Mouse (Mus musculus): Measurements from ENCODE around the gene Nanp.
A peak's percentile ranks its signal among the peaks of the same experiment; 100 is the strongest.

Gene Nanp

DNA sequence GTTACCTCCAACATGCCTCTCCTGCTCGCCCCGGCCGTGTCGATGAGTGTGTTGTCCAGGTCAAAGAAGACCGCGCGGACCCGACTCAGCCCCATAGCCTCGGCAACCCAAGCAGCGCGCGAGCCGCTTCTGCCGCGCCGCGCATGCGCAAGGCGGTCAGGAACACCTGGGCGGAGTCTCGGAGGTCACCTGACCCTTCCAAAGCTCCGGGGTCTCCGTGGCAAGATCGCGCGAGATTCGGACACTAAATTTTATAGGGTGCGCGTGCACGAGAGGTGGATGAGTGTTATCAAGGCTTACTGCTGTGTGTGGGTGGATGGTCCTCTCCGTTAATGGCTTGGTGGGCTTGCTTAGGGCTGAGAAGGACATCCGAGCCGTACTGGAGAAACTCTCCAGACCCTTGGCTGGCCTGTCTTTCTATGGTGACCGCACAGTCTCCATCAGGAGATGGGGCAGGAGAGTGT, at the start of gene Nanp, which contains the start of gene Ninl:
TSS of gene Nanp (minus strand) at position 167 of the 464 bp plus-strand sequence.
TSS of gene Ninl (minus strand) at position 151 of the 464 bp plus-strand sequence.
- DNase-seq (ENCODE audit: low spot score in 2 of 2) = peak; percentile 89 to 94

DNA sequence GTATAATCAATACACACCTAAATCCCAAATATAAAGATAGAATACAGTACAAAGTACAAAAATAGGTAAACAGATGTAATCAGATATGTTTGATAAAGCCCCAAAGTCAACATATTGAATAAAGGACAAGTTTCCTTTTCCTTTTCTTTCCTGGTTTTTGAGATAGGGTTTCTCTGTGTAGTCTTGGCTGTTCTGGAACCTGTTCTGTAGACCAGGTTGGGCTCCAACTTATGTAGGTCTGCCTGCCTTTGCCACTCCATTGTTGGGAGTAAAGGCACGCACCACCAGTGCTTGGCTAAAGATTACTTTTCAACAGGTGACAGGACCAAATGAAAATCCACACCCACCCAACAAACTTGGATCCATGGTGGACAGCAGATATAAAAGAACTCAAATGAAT, 17.4 kb upstream of the Nanp start:
- no peak for DNase-seq (ENCODE audit: low spot score in 2 of 2)

DNA sequence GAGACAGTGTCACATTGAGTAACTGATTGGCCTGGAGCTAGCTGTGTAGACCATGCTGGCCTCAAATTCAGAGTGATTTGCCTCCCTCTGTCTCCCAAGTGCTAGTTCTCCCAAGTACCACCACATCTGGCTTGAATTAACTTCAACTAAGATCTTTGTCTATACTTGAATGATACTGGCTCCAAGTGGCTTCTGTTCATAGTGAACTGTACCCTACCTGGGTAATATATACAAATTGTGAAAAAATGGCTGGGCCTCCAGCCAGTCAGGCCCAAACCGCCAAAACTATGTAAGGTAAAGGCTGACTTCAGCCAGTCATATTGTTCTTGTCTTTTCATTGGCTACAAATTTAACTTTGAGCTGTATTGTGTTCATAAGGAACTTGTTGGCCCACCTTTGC, 1.2 kb upstream of the Nanp start:
- DNase-seq (ENCODE audit: low spot score in 2 of 2) = no peak

DNA sequence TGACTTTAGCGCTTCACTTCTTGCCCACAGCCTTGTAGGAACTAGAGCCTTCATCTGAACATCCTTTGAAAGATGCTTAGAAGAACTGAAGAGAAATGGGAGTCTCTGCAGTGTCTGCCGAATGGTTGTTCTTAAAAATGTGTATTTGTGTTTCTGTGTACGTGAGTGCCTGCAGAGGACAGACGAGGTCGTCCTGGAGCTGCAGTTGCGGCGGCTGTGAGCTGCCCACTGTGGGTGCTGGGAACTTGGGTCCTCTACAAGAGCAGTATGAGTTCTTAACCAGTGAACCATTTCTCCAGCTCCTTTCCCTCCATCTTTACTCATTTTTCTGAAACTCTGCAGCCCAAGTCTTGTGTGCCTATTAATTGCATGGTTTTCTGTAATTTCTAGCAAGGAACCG, 528 bp upstream of the Nanp start:
- DNase-seq (ENCODE audit: low spot score in 2 of 2) = no peak

DNA sequence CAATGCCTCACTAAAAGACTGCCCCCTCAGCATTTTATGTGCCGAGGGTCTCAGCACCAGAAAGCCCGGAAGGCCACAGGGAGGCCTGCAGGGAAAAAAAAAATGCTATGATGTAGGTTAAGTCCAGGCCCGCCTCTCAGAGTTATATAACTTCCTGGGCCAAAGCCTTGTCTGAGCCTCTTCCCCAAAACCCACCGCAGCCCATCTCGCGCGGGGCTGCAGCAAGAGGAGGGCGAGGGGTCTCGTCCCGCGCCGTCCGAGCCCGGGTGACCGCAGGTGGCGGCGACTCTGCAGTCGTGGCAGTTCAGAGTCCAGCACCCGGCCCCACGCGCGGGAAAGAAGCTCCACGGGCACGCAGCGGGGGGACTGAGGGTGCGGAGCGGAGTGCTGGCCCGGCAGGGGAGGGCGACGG, 381 bp downstream of the Nanp start:
- DNase-seq (ENCODE audit: low spot score in 2 of 2) = no peak

DNA sequence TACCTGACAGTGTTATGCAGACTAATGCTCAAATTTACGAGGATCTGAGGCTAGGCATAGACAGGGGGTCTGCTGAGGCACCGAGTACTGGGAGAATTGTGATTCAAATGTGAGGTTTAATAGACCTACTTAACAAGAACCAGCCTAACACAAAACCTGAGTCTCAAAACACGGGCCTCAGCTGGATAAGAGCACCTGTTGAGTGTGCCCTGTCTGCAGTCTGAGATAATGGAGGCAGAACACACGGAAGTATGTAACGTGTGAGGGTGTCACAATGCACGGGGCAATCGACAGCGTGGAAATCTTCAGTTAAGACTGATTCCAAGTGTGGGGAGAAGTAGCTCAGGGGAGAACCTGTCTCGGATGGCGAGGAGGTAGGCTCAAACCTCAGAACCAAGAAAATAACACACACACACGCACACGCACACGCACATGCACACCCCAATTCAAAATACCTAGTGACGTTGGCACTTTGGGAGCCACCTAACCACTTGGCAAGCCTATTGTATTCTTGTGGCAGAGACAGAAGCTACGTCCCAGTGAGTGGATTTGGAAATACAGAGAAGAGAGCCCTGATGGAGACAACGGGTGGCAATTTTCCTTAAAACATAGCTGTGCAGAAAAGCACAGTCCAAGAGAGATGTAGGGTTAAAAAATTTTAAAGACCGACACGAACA, 1.2 kb downstream of the Nanp start:
- DNase-seq (ENCODE audit: low spot score in 2 of 2) = peak in 1 of 2 experiments; percentile 6

DNA sequence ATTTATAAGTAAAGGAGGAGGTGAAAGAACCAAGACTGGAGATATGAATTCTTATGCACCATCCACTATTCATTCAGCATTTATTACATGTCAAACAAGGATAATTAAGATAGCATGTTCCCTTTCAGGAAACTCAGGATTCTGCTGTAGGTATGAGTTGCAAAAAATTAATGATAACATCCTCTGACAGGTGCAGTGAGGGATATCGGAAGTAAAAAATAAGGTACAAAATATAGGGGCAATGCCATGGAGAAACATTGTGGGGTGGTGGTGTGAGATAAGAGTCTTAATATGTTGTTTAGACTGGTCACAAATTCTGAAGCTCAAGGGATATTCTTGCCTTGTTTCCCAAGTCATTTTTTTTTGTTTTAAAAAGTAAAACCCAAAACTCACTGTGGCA, 1.9 kb downstream of the Nanp start:
- no peak for DNase-seq (ENCODE audit: low spot score in 2 of 2)

DNA sequence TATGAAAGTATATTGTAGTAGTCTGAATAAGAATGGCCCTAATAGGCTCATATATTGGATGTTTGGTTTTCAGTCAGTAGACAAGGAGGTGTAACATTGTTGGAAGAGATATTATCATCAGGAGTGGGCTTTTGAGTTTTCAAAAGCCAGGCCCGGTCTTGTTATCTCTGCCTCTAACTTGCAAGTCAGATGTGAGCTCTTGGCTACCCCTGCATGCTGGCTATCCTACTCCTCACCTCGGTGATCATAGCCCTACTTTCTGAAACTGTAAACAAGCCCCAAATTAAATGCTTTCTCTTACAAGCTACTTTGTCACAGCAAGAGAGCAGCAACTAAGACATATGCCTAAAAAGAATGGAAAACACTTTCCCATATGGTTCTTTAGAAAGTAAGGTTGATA, 2.5 kb downstream of the Nanp start:
- no peak for DNase-seq (ENCODE audit: low spot score in 2 of 2)

DNA sequence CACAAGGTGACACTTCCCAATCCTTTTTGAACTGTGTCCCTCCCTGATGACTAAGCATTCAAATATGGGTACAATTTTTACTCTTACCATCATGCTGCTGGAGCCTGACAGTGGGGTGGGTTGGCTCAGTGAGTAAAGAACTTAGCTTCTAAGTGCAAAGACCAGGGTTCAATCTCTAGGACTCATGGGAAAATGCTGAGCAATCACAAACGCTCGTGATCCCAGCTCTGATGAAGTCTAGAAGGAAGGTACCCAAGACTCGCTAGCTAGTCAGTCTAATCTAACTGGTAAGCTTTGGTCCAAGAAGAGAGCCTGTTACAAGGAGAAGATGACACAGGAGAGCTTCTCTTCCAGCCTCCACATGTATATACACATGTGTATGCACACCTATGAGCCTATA, 4.8 kb downstream of the Nanp start:
- no peak for DNase-seq (ENCODE audit: low spot score in 2 of 2)

DNA sequence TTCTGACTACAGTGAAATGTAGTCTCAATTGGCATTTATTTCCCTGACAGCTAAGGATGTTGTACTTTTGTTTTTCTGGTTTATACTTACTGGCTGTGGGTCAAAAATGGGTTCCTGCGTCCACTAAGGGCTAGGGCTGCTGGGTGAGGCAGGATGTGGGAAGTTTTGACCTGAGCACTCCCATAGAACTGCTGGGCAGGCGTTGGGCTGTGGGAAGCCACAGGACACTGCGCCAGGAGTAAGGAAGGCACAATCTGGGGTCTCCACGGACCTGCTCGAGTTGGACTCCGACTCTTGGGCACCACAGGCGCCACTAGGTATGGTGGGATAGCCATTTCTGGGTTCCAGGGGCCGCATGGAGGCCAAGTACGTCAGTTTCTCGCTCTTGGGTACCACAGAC, 18.0 kb downstream of the Nanp start:
- no peak for DNase-seq (ENCODE audit: low spot score in 2 of 2)

DNA sequence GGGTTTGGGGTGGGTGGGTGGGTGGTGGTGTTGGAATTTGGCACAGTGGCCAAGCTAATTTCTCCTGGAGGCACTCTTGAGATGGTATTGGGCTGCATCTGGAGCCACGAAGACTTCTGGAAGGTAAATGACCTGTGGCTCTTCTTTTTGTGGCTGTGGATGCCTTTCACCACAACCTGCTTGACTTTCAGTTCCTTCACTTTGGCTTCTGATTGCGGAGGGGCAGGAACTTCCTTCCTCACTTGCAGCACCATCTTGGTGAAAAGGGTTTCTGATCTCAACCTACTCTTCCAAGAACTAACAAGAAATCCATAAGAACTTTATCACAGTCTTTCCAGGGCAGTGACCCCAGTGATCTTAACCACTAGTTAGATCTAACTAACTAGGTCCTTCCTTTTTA, 23.9 kb downstream of the Nanp start:
- DNase-seq (ENCODE audit: low spot score in 2 of 2) = no peak

DNA sequence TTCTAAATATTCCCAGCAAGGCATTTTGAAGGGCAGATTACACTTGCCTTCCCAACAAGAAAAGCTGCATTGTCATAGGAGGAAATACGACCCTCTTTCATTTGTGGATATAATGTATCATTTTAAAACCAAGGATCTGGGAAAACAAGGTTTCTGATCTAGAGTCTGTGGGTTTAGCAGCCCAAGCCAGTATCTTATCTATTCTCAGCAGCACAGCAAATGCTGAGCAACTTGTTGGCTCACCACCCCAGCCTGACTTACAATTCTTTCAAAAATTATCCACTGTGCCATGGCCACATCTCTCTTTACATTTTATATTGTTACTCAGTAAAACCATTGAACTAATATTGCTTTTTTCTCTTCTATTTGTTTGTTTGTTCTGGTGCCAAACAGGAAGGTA, 27.9 kb downstream of the Nanp start:
- no peak for DNase-seq (ENCODE audit: low spot score in 2 of 2)

DNA sequence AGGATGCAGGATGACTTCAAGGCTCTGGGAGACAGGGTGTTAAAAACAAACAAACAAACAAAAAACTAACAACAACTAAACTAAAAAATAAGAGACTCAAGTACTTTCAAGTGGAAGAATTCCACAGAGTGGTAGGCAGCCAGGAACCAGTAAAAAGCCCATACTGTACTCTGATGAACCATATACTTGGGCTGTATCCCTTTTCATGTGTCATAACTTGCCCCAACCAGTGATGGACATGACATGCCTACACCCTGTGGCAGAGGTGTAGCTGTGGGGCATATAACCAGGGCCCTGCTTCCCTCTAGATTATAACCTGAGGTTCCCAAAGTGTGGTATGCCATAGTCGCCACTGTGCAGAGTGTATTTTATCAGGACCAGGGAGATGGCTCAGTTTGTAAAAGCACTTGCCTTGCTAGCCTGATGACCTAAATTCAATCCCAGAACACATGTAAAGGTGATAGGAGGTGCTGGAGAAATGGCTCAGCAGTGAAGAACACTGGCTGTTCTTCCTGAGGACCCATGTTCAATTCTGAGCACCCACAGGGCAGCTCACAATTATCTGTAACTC, 29.6 kb downstream of the Nanp start:
- DNase-seq (ENCODE audit: low spot score in 2 of 2) = no peak

DNA sequence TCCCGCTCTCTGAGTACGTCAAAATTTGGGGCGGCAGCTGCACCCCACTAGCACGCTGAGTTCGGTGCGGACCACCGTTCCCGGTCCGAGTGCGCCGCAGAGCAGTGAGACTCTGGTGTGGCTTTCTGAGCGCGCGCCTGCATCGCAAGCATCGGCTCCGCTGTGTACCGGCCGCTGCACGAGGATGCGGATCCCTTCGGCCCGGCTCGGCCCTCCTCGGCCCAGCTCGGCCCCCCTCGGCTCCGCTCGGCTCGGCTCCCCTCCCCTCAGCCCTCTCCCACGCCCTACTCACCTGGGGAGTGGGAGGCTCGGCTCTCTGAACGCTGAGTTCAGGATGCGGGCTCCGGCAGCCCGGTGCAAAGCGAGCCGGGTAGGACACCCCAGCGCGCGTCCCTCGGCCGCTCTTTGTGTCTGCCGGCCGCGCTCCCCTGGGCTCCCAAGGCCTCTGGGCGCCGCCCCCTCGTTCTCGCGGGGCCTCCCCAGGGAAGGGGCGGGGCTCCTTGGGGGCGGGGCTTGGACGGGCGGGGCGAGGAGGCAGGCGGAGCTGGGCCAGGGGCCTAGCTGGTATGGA, 30.2 kb downstream of the Nanp start:
- DNase-seq (ENCODE audit: low spot score in 2 of 2) = peak; percentile 60 to 78

DNA sequence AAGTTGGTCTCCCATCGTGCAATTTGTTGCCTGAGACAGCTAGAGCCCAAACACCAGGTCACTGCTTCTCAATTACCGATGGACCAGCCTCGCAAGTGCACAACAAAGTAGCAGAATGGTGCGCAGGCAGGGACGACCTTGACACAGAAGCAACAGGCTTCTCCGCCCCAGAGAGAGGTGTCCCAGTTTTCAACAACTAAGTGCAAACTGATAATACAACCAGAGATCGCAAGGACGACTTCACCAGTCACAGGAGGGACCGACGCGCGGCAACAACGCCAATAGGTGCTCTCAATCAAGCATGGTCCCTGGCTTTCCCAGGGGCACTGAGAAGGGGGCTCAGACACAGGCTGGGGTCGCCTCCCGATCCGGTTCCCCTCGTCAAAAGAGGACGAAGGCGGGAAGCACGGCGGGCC, 30.7 kb downstream of the Nanp start:
- no peak for DNase-seq (ENCODE audit: low spot score in 2 of 2)

DNA sequence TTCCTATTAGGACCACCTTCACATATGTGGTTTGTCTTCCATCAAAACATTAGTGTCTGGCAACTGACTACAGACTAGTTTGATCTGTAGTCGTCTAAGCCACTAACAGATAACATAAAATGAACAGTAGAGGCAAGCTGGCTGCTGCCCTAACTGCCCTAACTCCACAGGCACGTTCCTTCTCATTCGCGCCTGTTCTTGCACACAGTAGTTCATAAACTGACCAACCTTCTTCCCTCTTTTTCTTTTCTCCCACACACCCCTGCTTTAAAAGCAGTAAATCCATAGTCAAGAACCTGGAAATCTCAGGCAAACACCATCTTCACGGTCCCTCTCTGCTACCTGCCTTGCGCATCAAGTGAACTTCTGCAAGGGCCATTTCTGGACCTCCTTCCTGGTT, 31.2 kb downstream of the Nanp start:
- no peak for DNase-seq (ENCODE audit: low spot score in 2 of 2)

DNA sequence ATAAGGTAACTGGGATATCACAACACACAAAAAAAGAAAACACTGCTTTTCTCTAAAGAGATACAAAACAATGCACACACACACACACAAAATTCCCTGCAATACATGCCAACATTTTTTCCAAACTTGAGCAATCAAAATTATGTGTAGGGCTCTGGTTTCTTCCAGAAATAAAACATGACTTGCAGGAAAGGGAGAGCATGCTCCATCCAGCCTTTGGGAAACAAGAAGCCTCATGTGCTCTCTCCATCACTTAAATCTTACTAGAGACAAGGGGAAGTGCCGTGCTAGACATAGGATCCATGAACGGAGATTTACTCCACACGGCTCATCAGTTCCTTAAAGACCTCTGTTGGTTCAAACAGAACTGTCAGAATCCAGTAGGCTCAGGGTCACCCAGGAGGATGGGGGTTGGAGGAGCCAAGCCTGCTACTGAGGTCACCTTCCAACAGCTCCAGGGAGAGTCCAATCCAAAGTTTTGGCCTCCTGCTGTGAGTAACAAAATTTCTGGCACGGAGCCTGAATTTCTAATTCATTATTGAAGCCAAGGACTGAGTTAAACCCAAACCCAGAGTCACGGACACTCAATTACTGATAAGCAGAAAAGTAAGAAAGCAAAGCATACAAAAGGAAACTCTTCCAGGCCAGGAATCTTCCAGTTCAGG, 32.8 kb downstream of the Nanp start:
- DNase-seq (ENCODE audit: low spot score in 2 of 2) = no peak

DNA sequence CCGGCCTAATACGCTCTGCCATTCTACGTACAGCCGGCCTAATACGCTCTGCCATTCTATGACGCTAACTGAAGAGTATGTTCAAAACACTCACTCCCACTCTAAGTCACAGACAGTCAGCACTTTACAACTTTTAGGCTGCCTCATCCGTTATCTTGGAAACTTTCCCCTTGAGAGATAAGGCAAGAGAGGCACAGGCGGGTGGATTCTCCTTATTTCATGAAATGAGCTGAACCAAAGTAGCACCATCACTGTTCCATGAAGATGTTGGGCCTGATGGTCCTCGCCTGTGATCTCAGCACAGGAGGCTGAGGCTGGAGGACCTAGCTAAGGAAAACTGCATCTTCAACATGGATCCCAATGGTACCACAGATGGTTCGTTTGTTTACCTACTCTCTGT, 34.8 kb downstream of the Nanp start:
- no peak for DNase-seq (ENCODE audit: low spot score in 2 of 2)

DNA sequence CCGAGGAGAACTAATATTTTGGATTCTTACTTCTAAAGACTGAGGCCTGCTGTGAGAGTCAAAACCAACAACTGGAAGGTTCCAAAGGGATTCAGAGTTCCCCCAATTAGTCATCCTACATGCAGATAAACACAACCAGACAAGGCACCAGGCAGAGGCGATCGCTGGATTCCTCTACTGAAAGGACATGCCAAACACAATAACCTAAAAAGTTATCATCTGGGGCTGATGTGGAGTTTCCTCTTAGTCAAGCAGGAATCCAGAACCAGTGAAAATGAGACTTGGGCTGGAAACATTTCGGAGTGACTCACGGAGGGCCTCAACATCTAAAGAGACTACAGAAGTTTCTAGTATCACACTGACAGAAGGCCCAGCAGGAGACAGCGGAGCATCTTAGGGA, 35.4 kb downstream of the Nanp start:
- no peak for DNase-seq (ENCODE audit: low spot score in 2 of 2)

DNA sequence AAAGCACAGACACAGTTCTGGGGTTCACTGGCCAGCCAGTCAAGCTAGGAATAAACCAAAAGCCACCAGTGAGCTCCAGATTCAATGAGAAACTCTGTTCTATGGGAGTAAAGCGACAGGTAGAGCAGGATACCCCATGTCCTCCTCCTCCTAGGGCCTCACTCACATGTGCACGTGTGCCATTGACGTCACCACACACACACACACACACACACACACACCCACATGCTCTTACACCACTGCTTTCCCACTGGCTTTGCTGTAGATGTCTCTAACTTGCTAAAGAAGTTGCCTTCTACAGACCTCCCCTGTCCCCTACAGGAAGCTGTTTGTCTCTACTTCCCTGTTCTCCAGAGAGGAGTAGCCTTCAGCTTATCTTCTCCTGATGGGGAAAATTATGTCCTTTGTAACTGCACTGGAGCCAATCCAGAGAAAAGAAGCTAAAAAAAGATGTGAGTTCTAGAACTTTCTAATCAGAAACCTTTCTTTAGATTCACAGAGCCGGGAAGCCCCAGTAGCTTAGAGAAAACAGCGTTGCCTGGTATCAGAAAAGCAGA, 37.5 kb downstream of the Nanp start:
- no peak for DNase-seq (ENCODE audit: low spot score in 2 of 2)

DNA sequence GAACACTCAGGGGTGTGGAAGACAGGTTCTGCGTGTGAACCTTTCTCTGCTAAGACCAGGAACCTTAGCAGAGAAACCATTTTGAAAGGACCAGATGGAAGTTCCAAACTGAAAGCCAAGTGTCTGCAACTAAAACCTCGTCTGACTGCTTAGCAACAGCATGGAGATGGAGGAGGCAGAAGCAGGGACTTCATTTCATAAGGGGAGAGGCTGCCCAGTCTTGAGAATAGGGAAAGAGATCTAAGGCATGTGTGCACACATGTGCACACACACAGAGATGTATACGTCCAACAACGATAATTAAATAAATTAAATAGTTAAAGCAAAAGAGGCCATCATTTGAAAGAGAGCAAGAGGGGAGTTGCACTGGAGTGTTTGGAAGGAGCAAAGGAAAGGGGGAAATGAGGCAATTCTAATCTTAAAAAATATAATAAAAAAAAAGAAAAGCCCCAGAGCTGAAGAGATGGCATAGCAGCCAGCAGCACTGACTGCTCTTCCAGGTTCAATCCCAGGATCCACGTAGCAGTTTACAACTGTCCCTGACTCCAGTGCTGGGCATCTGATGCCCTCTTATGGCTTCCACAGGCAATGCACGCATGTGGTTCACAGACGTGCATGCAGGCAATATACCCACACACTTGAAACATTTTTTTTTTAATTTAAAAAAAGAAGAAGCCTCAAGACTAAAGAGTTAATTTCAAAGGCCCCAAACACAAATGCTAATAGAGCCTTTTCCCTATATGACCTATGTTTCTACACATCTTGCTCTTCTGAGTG, 38.6 kb downstream of the Nanp start:
- peak; percentile 31 to 69 for DNase-seq (ENCODE audit: low spot score in 2 of 2)

DNA sequence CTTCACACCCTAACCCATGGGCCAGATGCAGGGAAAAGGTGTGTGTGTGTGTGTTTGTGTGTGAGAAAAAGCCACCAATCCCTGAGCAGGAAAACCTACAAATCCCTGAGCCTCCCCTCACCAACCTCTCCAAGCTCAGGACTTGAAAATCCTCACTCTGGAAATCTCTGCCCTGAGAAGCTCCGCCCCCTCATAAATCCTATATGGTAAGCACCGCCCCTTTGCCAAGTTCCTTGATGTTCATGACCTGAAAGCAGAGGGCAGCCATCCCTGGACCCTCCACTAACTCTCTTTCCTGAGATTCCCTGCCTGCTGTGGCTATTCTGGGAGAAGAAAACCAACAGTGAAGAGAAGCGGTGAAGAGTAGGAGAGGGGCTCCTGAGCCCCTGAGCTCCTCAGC, 40.2 kb downstream of the Nanp start:
- no peak for DNase-seq (ENCODE audit: low spot score in 2 of 2)
